Mouse (Mus musculus): Measurements from ENCODE around the gene Col26a1.

DNA sequence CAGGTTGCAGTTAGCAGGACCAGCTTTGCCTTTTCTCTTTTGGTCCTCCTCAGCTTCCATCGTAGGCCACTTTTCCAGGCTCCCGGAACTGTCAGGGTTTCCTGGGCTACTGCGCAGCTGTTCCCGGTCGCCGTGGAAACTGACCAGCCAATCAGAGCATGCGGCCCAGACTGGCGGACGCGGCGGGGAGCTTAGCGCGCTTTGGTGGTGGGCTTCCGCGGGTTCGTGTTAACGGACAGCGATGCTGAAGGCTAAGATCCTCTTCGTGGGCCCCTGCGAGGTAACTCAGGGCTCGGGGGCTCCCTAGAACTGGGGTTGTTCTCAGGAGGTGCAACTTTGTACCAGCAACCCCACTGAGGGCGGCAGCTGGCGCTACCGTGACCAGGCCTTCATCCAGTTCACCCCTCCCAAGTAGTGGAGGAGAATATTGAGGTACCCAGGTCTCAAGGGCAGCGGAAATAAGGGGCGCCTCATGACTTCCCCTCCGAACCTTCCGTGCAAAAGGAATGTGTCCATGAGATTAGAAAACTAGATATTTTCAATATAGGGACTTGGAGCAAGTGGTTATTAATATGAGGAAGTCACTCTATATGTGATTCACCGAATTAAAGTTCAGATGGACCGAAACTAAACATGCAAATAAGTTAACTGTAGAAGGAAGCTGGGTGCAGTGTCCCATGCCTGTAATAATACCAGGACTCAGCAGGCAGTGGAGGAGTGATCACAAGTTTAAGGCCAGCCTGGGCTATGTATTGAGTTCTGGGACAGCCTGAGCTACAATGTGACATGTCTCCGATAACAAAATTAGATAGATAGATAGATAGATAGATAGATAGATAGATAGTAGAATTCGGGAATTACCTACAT is 25.2 kb upstream of the Col26a1 start, which contains the start of gene Ift22:
- TF ChIP-seq CTCF (IDR thresholded peaks at IDR 0.05; ENCODE audit: control insufficient read depth, insufficient read depth, insufficient read length) (no peak), MAX (IDR thresholded peaks at IDR 0.05) (no peak), FOSL1 (IDR thresholded peaks at IDR 0.05; ENCODE audit: insufficient read depth, low read length, poor library complexity, severe bottlenecking) (no peak)
